Mouse (Mus musculus) CH12.LX (cell line): ENCODE measurements around the gene Arl15.

Experiments used
- CHD2 ChIP-seq: IDR thresholded peaks from 2 replicates; pipeline ENCODE4 v1.6.1; 2011; ENCODE audit warnings: low read length, improper control_type of control experiment
- CTCF ChIP-seq, 2 experiments: IDR thresholded peaks in 1 of 2; conservative IDR thresholded peaks in 1 of 2; 2 replicates each; pipeline ENCODE4 v1.5.1; 2011 to 2012; ENCODE audit warnings: low read depth in 2 of 2, low read length in 2 of 2, improper control_type of control experiment in 1 of 2, inconsistent platforms in 1 of 2, mild to moderate bottlenecking in 1 of 2, moderate library complexity in 1 of 2
- E2F4 ChIP-seq: IDR thresholded peaks from 2 replicates; pipeline ENCODE4 v1.6.1; 2011; ENCODE audit warnings: low read depth, low read length, improper control_type of control experiment; ENCODE audit not compliant: insufficient replicate concordance
- EP300 ChIP-seq: IDR thresholded peaks from 2 replicates; pipeline ENCODE4 v1.6.1; 2011; ENCODE audit warnings: low read length, improper control_type of control experiment
- HCFC1 ChIP-seq: IDR thresholded peaks from 2 replicates; pipeline ENCODE4 v1.6.1; 2012; ENCODE audit warnings: low read depth, mild to moderate bottlenecking, inconsistent platforms, low read length, improper control_type of control experiment
- JUN ChIP-seq: IDR thresholded peaks from 2 replicates; pipeline ENCODE4 v1.6.1; 2011; ENCODE audit warnings: low read depth, mild to moderate bottlenecking, low read length, improper control_type of control experiment, moderate library complexity; ENCODE audit not compliant: insufficient read depth
- JUND ChIP-seq: conservative IDR thresholded peaks from 2 replicates; pipeline ENCODE4 v1.6.1; 2011; ENCODE audit warnings: low read depth, low read length, improper control_type of control experiment
- MYC ChIP-seq: IDR thresholded peaks from 2 replicates; pipeline ENCODE4 v1.6.1; 2011; ENCODE audit warnings: low read depth, mild to moderate bottlenecking, improper control_type of control experiment, low read length
- POLR2A ChIP-seq: IDR thresholded peaks from 2 replicates; pipeline ENCODE4 v1.6.1; 2011; ENCODE audit warnings: low read depth, mild to moderate bottlenecking, improper control_type of control experiment, low read length
- POLR2AphosphoS2 ChIP-seq: IDR thresholded peaks from 2 replicates; pipeline ENCODE4 v1.6.1; 2011; ENCODE audit warnings: low read depth, low read length, improper control_type of control experiment
- RCOR1 ChIP-seq: conservative IDR thresholded peaks from 2 replicates; pipeline ENCODE4 v1.6.1; 2012; ENCODE audit warnings: low read depth, mild to moderate bottlenecking, inconsistent platforms, low read length, improper control_type of control experiment

GRCm38 (mm10) chr13:113863688-113864087 lies 69.4 kb downstream of the Arl15 start:
- no peak for TF ChIP-seq POLR2A
- TF ChIP-seq CTCF (conservative IDR thresholded peaks at IDR 0.05 in 1 of 2, IDR thresholded peaks at IDR 0.05 in 1 of 2; ENCODE audit: low read depth in 2 of 2, low read length in 2 of 2): no peak
- no peak for TF ChIP-seq RCOR1
- no peak for TF ChIP-seq MYC
- no peak for TF ChIP-seq POLR2AphosphoS2
- TF ChIP-seq JUND: no peak
- no peak for TF ChIP-seq HCFC1
- TF ChIP-seq E2F4: no peak
- TF ChIP-seq CHD2: no peak
- no peak for TF ChIP-seq EP300
- TF ChIP-seq JUN: no peak
